Mouse (Mus musculus): Measurements from ENCODE around the gene Spc24. TPM values are rescaled to one million over a fixed set of nuclear protein-coding genes. Genes with fewer than 3 reads are reported as not detected.
"Not testable (repeated sequence)": the region's sequence is repeated elsewhere in the genome, so short reads cannot be mapped to it uniquely, and the experiment has no call there.

Spc24 gene
- polyA plus RNA-seq, 1 experiment: 80.1 TPM

- Histone ChIP-seq H3K36me3 (ENCODE audit: control insufficient read depth, insufficient read depth) (peaks cover 54% of the 10 kb centered on the region), H3K27me3 (ENCODE audit: control insufficient read depth, insufficient read depth, insufficient read length) (no peaks in the 10 kb centered on the region), H3K4me3 (ENCODE audit: insufficient read depth, poor library complexity, severe bottlenecking) (no peak overlapping the region), H3K79me2 (ENCODE audit: control insufficient read depth, insufficient read depth) (peaks cover 38% of the 10 kb centered on the region), H3ac (ENCODE audit: control insufficient read depth, insufficient read length, low read depth) (no peak overlapping the region), H3K79me3 (ENCODE audit: low read depth) (peaks cover 19% of the 10 kb centered on the region)
- TF ChIP-seq USF1 (IDR thresholded peaks at IDR 0.05; ENCODE audit: low read depth): peak; percentile 68
- no peak for TF ChIP-seq MAX (IDR thresholded peaks at IDR 0.05)
Observed at GRCm38 (mm10) chr9:21781657-21782468, 21.8 kb upstream of the Spc24 start.

- Histone ChIP-seq H3K4me3 (ENCODE audit: insufficient read depth, poor library complexity, severe bottlenecking) (no peak overlapping the region), H3K36me3 (ENCODE audit: control insufficient read depth, insufficient read depth) (peaks cover 51% of the 10 kb centered on the region), H3ac (ENCODE audit: control insufficient read depth, insufficient read length, low read depth) (no peak overlapping the region), H3K27me3 (ENCODE audit: control insufficient read depth, insufficient read depth, insufficient read length) (no peaks in the 10 kb centered on the region), H3K79me3 (ENCODE audit: low read depth) (peaks cover 5% of the 10 kb centered on the region), H3K79me2 (ENCODE audit: control insufficient read depth, insufficient read depth) (peaks cover 9% of the 10 kb centered on the region)
- TF ChIP-seq MYOG (IDR thresholded peaks at IDR 0.05; ENCODE audit: control insufficient read depth, extremely low read depth, insufficient read length) (no peak), MYOD1 (IDR thresholded peaks at IDR 0.05; ENCODE audit: control insufficient read depth, insufficient read length, low read depth) (no peak)
Observed at GRCm38 (mm10) chr9:21777726-21778125, 17.6 kb upstream of the Spc24 start.

GRCm38 (mm10) chr9:21774353-21774752, 14.2 kb upstream of the Spc24 start:
- TF ChIP-seq CEBPB (IDR thresholded peaks at IDR 0.05; ENCODE audit: low read depth): no peak
- no peak for TF ChIP-seq FOSL1 (IDR thresholded peaks at IDR 0.05; ENCODE audit: insufficient read depth, low read length, poor library complexity, severe bottlenecking)
- TF ChIP-seq MYOG (IDR thresholded peaks at IDR 0.05; ENCODE audit: control insufficient read depth, extremely low read depth, insufficient read length): no peak
- no peak for TF ChIP-seq CTCF (IDR thresholded peaks at IDR 0.05; ENCODE audit: control insufficient read depth, insufficient read depth, insufficient read length)
- TF ChIP-seq MAX (IDR thresholded peaks at IDR 0.05): no peak
- no peak for TF ChIP-seq MYOD1 (IDR thresholded peaks at IDR 0.05; ENCODE audit: control insufficient read depth, insufficient read length, low read depth)
- no peak for TF ChIP-seq USF1 (IDR thresholded peaks at IDR 0.05; ENCODE audit: low read depth)
- H3K27me3 ChIP-seq (ENCODE audit: control insufficient read depth, insufficient read depth, insufficient read length): no peaks in the 10 kb centered on the region
- no peak overlapping the region for H3ac ChIP-seq (ENCODE audit: control insufficient read depth, insufficient read length, low read depth)
- no peaks in the 10 kb centered on the region for H3K79me2 ChIP-seq (ENCODE audit: control insufficient read depth, insufficient read depth)
- H3K36me3 ChIP-seq (ENCODE audit: control insufficient read depth, insufficient read depth): peaks cover 50% of the 10 kb centered on the region
- no peak overlapping the region for H3K4me3 ChIP-seq (ENCODE audit: insufficient read depth, poor library complexity, severe bottlenecking)
- no peaks in the 10 kb centered on the region for H3K79me3 ChIP-seq (ENCODE audit: low read depth)

GRCm38 (mm10) chr9:21773396-21773795, 13.3 kb upstream of the Spc24 start:
- not testable (repeated sequence) for H3ac ChIP-seq (ENCODE audit: control insufficient read depth, insufficient read length, low read depth); H3K27me3 ChIP-seq (ENCODE audit: control insufficient read depth, insufficient read depth, insufficient read length); H3K79me3 ChIP-seq (ENCODE audit: low read depth); H3K4me3 ChIP-seq (ENCODE audit: insufficient read depth, poor library complexity, severe bottlenecking); H3K79me2 ChIP-seq (ENCODE audit: control insufficient read depth, insufficient read depth)
- peaks cover 51% of the 10 kb centered on the region for H3K36me3 ChIP-seq (ENCODE audit: control insufficient read depth, insufficient read depth)

- H3K79me3 ChIP-seq (ENCODE audit: low read depth): no peaks in the 10 kb centered on the region
- peaks cover 39% of the 10 kb centered on the region for H3K36me3 ChIP-seq (ENCODE audit: control insufficient read depth, insufficient read depth)
- TF ChIP-seq MYOD1 (IDR thresholded peaks at IDR 0.05; ENCODE audit: control insufficient read depth, insufficient read length, low read depth): no peak
- no peak for TF ChIP-seq MYOG (IDR thresholded peaks at IDR 0.05; ENCODE audit: control insufficient read depth, extremely low read depth, insufficient read length)
- TF ChIP-seq FOSL1 (IDR thresholded peaks at IDR 0.05; ENCODE audit: insufficient read depth, low read length, poor library complexity, severe bottlenecking): no peak
- H3K27me3 ChIP-seq (ENCODE audit: control insufficient read depth, insufficient read depth, insufficient read length): no peaks in the 10 kb centered on the region
- no peak overlapping the region for H3ac ChIP-seq (ENCODE audit: control insufficient read depth, insufficient read length, low read depth)
- no peak overlapping the region for H3K4me3 ChIP-seq (ENCODE audit: insufficient read depth, poor library complexity, severe bottlenecking)
- no peaks in the 10 kb centered on the region for H3K79me2 ChIP-seq (ENCODE audit: control insufficient read depth, insufficient read depth)
Observed at GRCm38 (mm10) chr9:21769558-21770183, 9.6 kb upstream of the Spc24 start.

GRCm38 (mm10) chr9:21768511-21769411, 8.7 kb upstream of the Spc24 start:
- Histone ChIP-seq H3K36me3 (ENCODE audit: control insufficient read depth, insufficient read depth) (peaks cover 38% of the 10 kb centered on the region), H3K79me2 (ENCODE audit: control insufficient read depth, insufficient read depth) (no peaks in the 10 kb centered on the region), H3K79me3 (ENCODE audit: low read depth) (no peaks in the 10 kb centered on the region), H3K27me3 (ENCODE audit: control insufficient read depth, insufficient read depth, insufficient read length) (no peaks in the 10 kb centered on the region), H3ac (ENCODE audit: control insufficient read depth, insufficient read length, low read depth) (no peak overlapping the region), H3K4me3 (ENCODE audit: insufficient read depth, poor library complexity, severe bottlenecking) (no peak overlapping the region)
- TF ChIP-seq CTCF (IDR thresholded peaks at IDR 0.05; ENCODE audit: control insufficient read depth, insufficient read depth, insufficient read length) (no peak), CEBPB (IDR thresholded peaks at IDR 0.05; ENCODE audit: low read depth) (no peak), FOSL1 (IDR thresholded peaks at IDR 0.05; ENCODE audit: insufficient read depth, low read length, poor library complexity, severe bottlenecking) (no peak), MYOG (IDR thresholded peaks at IDR 0.05; ENCODE audit: control insufficient read depth, extremely low read depth, insufficient read length) (no peak), USF1 (IDR thresholded peaks at IDR 0.05; ENCODE audit: low read depth) (no peak), MYOD1 (IDR thresholded peaks at IDR 0.05; ENCODE audit: control insufficient read depth, insufficient read length, low read depth) (no peak), MAX (IDR thresholded peaks at IDR 0.05) (no peak)

Measured in C2C12 (cell line).